Mouse (Mus musculus): Measurements from ENCODE around the gene Fmnl2. TPM values are rescaled to one million over a fixed set of nuclear protein-coding genes. Genes with fewer than 3 reads are reported as not detected.

Gene Fmnl2
- polyA plus RNA-seq, 1 experiment from 2014 or later: 11.7 TPM

DNA sequence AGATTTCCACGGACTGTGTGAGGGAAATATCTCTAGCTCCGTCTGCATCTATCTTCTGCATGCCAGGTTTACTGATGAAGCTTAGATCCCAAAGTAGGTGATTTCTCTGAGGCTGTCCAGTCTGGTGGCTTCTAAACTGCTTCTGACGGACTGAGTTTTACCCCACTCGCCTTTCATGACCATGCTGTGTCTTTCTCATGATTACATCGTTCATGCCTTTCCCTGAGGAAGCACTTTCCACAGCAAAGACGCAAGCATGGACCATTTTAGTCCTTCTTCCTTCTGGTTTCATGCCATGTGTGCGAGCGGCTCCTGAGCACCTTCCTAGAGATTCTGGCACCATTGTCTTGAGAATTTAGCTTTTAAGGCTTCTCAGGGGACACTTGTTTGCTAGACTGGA is 123.9 kb downstream of the Fmnl2 start:
- Histone ChIP-seq H3K27me3 (no peaks in the 10 kb centered on the region), H3K27ac (replicated peaks) (no peak overlapping the region), H3K36me3 (no peaks in the 10 kb centered on the region), H3K4me2 (replicated peaks) (no peak overlapping the region), H3K9me3 (no peaks in the 10 kb centered on the region), H3K4me1 (peaks cover 23% of the 10 kb centered on the region), H3K9ac (replicated peaks) (no peak overlapping the region), H3K4me3 (no peak overlapping the region)
- 91% methylated on average over 8 of the region's 8 CpGs for WGBS
- no peak for ATAC-seq (ENCODE audit: low FRiP score, low read depth)

DNA sequence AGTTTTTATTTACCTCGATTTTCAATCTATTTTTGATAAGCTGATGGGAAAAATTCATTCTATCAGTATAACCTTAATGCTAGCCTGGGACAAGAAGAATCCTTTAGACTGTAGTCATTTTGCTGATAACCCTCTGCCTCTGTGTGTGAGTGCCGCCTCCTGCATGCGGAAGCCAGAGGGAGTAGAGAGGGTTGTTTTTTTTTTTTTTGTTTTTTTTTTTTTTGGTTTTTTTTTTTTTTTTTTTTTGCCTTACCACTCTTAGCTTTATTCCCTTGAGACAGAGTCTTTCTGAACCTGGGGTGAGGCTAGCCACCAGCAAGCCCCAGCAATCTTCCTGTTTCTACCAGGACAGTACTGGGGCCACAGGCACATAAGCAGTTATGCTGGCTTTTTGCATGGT is 124.8 kb downstream of the Fmnl2 start:
- 83% methylated on average over 3 of the region's 3 CpGs for WGBS
- H3K36me3 ChIP-seq: no peaks in the 10 kb centered on the region
- ATAC-seq (ENCODE audit: low FRiP score, low read depth): no peak
- peaks cover 25% of the 10 kb centered on the region for H3K4me1 ChIP-seq
- H3K27ac ChIP-seq (replicated peaks): no peak overlapping the region
- H3K4me2 ChIP-seq (replicated peaks): no peak overlapping the region
- no peak overlapping the region for H3K4me3 ChIP-seq
- no peaks in the 10 kb centered on the region for H3K27me3 ChIP-seq
- no peak overlapping the region for H3K9ac ChIP-seq (replicated peaks)
- no peaks in the 10 kb centered on the region for H3K9me3 ChIP-seq

DNA sequence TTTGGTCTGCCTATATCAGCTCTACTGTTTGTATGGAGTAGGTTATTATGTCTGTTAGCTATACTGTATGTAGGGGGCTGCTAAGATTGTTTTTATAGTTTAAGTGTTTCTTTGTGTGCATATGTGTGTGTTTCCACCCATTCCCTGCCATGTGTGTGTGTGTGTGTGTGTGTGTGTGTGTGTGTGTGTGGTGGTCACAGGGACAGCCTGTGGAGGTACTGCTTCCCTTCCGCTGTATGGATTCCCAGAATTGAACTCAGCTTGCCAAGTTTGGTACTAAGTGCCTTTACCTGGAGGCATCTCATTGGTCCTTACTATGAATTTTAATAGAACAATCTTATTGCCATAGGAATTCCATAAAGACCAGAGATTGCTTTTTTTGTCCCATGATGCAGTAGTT is 126.9 kb downstream of the Fmnl2 start:
- Histone ChIP-seq H3K27me3 (no peaks in the 10 kb centered on the region), H3K9ac (replicated peaks) (no peak overlapping the region), H3K36me3 (no peaks in the 10 kb centered on the region), H3K4me1 (peaks cover 22% of the 10 kb centered on the region), H3K9me3 (no peaks in the 10 kb centered on the region), H3K4me3 (no peak overlapping the region), H3K4me2 (replicated peaks) (no peak overlapping the region), H3K27ac (replicated peaks) (no peak overlapping the region)
- WGBS: 100% methylated on average over 1 of the region's 1 CpGs
- ATAC-seq (ENCODE audit: low FRiP score, low read depth): no peak

DNA sequence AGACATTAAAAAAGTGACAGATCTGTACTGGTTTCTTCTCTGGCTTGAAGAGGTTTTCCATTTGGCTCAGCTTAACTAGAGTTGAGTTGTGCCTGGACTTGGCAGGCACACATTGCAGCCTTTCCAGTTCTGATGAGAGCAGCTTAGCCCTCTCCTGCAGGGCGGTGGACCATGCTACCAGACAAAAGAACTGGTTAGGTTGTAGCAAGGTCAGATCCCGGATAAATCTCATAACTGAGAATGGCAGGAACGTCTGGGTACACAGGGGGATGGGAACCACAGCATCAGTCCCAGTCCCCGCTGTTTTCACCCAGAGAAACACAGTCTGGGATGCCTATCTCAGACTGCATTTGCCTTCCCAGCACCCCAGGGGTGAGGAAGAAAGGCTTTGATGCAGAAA is 127.5 kb downstream of the Fmnl2 start:
- Histone ChIP-seq H3K9ac (replicated peaks) (no peak overlapping the region), H3K36me3 (no peaks in the 10 kb centered on the region), H3K9me3 (no peaks in the 10 kb centered on the region), H3K4me3 (no peak overlapping the region), H3K27ac (replicated peaks) (no peak overlapping the region; the same call in 1 of the 2 replicates), H3K27me3 (no peaks in the 10 kb centered on the region), H3K4me2 (replicated peaks) (no peak overlapping the region), H3K4me1 (peaks cover 21% of the 10 kb centered on the region)
- ATAC-seq (ENCODE audit: low FRiP score, low read depth): no peak
- WGBS: 29% methylated on average over 4 of the region's 4 CpGs

DNA sequence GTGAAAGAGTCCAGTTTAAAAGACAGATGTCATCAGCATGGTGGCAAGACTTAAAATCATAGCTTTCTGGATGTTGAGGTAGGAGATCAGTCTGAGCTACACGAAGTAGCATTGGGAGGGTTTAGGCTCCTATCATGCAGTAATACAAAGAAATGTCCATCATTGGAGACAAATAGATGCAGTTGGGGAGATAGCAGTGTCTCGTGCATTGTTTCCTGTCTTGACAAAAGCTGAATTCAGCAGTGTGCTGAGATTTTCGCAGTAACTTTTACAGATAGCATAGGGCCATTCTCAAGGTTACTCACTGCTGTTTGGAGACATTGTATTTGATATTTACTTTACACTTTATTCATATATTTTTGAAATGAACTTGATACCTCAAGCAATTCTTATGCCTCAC is 128.7 kb downstream of the Fmnl2 start:
- WGBS: 74% methylated on average over 3 of the region's 3 CpGs

DNA sequence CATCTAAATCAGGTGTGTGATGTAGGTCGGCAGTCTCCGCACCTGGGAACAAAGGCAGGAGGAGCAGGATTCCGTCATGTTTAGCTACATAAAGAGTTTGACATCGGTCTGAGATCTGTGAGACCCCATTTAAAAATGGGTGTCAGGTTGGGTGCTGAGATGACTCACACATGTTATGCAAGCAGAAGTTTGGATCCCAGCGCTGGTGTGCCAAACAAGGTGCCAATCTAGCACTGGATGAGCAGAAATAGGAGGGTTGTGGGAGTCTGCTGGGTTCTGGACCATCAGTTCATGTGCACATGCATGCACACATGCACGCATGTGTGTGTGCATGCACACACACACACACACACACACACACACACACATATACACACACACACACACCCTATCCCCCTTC is 129.4 kb downstream of the Fmnl2 start:
- Histone ChIP-seq H3K4me3 (no peak overlapping the region), H3K4me1 (peaks cover 21% of the 10 kb centered on the region), H3K9ac (replicated peaks) (no peak overlapping the region), H3K36me3 (no peaks in the 10 kb centered on the region), H3K27ac (replicated peaks) (no peak overlapping the region), H3K4me2 (replicated peaks) (no peak overlapping the region), H3K9me3 (no peaks in the 10 kb centered on the region), H3K27me3 (no peaks in the 10 kb centered on the region)
- no peak for ATAC-seq (ENCODE audit: low FRiP score, low read depth)
- WGBS: 95% methylated on average over 6 of the region's 6 CpGs

More for the DNA sequence above, 128.7 kb downstream of the Fmnl2 start:
- H3K27ac ChIP-seq (replicated peaks): no peak overlapping the region
- H3K9ac ChIP-seq (replicated peaks): no peak overlapping the region
- no peak overlapping the region for H3K4me3 ChIP-seq
- H3K9me3 ChIP-seq: no peaks in the 10 kb centered on the region
- H3K27me3 ChIP-seq: no peaks in the 10 kb centered on the region
- H3K4me1 ChIP-seq: peaks cover 21% of the 10 kb centered on the region
- no peak for ATAC-seq (ENCODE audit: low FRiP score, low read depth)
- H3K36me3 ChIP-seq: no peaks in the 10 kb centered on the region
- H3K4me2 ChIP-seq (replicated peaks): no peak overlapping the region

DNA sequence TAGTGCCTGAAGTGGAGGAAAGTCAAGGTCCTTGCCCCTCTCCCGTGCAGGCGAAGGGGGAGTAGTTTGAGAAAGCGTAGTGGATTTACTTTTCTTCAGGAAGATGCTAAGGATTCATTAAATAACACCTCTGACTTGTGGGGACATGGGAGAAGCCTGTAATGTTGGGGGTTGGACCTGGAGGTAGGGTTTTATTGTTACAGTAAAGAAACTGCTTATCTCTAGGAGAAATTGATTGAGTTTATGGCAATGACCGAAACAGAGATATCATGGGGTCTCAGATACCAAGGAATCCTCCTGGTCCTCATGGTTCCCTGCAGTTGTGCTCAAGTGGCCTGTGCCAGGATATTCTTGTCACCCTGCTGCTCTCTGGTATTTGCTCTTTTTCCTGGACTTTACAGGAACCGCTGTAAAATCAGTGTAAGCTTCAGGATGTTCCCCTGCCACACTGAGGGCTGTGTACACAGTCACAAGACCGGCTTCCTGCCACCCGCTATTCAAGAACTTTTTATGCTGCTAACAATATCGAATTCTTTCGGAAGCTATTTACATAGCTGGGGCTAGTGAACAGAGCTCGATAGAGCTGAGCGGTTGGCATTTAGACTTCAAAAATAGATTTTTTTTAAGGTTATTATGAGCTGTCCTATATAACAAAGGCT is 130.1 kb downstream of the Fmnl2 start:
- no peaks in the 10 kb centered on the region for H3K9me3 ChIP-seq
- peaks cover 21% of the 10 kb centered on the region for H3K4me1 ChIP-seq
- ATAC-seq (ENCODE audit: low FRiP score, low read depth): peak; percentile 23; the same call in 1 of the 2 replicates
- H3K4me2 ChIP-seq (replicated peaks): no peak overlapping the region
- no peaks in the 10 kb centered on the region for H3K27me3 ChIP-seq
- no peaks in the 10 kb centered on the region for H3K36me3 ChIP-seq
- WGBS: 61% methylated on average over 11 of the region's 11 CpGs
- no peak overlapping the region for H3K27ac ChIP-seq (replicated peaks)
- H3K9ac ChIP-seq (replicated peaks): no peak overlapping the region
- H3K4me3 ChIP-seq: no peak overlapping the region

DNA sequence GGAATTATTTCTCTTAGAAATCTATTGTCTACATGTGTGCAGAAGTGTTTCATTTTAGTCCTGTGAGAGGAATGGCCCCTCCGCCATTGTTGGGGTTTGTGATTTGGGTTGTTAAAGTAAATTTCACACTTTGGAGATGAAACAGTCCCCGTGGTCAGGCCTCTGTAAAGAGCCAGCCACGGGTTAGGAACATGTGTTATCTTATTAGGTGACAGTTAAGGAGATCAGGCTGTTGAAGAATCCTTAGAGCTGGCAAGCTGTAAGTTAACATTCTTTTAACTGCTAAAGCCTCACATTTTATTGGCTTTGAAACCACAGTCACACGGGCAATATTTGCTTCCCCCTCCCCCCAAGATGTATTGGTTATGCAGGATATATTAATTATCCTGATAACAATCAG is 131.7 kb downstream of the Fmnl2 start:
- Histone ChIP-seq H3K4me2 (replicated peaks) (no peak overlapping the region), H3K4me1 (peaks cover 21% of the 10 kb centered on the region), H3K9me3 (no peaks in the 10 kb centered on the region), H3K27ac (replicated peaks) (no peak overlapping the region), H3K4me3 (no peak overlapping the region), H3K9ac (replicated peaks) (no peak overlapping the region), H3K27me3 (no peaks in the 10 kb centered on the region), H3K36me3 (no peaks in the 10 kb centered on the region)
- WGBS: 72% methylated on average over 4 of the region's 4 CpGs
- ATAC-seq (ENCODE audit: low FRiP score, low read depth): no peak

DNA sequence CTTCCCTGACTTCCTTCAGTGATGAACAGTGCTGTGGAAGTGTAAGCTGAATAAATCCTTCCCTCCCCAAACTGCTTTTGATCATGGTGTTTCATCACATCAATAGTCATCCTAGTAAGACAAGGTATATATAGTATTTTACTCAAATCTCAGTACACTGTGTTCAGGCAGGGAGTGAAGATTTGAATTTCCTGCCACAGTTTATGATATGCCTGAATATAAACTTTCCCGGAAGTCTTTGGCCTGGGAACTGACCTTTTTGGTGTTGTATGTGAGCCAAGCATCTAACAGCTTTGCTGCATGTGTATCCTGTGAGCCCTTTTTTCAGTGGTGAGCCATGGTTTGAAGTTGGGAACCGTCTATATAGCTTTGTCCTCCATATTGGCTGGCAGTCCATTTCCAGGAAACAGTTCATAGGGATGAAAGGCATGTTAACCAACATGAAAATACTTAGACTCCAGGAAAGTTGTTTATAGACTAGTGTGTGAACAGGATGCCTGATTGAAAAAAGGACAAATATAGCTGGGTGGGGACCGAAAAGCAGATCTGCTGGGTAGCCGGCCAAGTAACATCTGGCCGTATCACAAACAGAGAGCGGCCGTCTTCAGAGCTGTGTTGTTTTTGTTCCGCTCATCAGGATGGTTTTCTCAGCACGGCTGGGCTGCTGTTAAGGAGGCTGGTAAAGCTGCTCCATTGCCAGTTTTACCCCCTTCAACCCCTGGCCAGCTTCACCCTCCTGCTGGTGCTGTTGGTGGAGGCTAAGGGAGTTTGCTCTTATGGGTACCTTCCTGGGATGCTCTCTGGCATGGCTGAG is 133.4 kb downstream of the Fmnl2 start:
- no peak for ATAC-seq (ENCODE audit: low FRiP score, low read depth)
- no peak overlapping the region for H3K4me3 ChIP-seq
- no peaks in the 10 kb centered on the region for H3K36me3 ChIP-seq
- H3K27ac ChIP-seq (replicated peaks): no peak overlapping the region
- WGBS: 68% methylated on average over 9 of the region's 9 CpGs
- no peaks in the 10 kb centered on the region for H3K27me3 ChIP-seq
- no peak overlapping the region for H3K4me2 ChIP-seq (replicated peaks)
- H3K9me3 ChIP-seq: no peaks in the 10 kb centered on the region
- H3K4me1 ChIP-seq: peaks cover 10% of the 10 kb centered on the region
- no peak overlapping the region for H3K9ac ChIP-seq (replicated peaks)

DNA sequence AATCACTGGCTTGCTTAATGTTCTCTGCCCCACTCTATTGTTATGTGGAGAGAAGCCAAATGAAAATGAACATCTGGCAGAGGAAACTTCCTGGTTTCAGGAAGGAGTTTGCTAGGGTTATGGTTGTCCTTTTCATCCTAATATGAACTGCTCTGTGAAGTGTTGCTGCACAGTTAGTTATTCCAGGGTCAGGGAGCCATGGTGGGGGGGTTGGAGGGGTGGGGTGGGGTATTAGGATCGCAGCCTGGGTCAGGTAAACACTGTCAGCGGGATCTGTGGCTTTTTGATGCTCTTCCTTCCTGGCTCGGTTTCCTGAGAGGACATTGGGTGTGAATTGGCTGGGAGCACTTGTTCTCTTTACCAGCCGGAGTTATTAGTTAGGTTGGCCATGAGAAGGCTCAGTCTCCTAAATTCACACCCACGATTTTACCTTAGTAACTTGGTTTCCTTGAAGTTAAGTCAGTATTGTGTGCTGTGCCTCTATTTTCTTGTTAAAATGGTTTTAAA is 134.1 kb downstream of the Fmnl2 start:
- Histone ChIP-seq H3K27ac (replicated peaks) (no peak overlapping the region), H3K4me2 (replicated peaks) (no peak overlapping the region), H3K9me3 (no peaks in the 10 kb centered on the region), H3K4me1 (peaks cover 10% of the 10 kb centered on the region), H3K4me3 (no peak overlapping the region), H3K9ac (replicated peaks) (no peak overlapping the region), H3K27me3 (no peaks in the 10 kb centered on the region), H3K36me3 (no peaks in the 10 kb centered on the region)
- ATAC-seq (ENCODE audit: low FRiP score, low read depth): no peak
- 83% methylated on average over 5 of the region's 5 CpGs for WGBS

DNA sequence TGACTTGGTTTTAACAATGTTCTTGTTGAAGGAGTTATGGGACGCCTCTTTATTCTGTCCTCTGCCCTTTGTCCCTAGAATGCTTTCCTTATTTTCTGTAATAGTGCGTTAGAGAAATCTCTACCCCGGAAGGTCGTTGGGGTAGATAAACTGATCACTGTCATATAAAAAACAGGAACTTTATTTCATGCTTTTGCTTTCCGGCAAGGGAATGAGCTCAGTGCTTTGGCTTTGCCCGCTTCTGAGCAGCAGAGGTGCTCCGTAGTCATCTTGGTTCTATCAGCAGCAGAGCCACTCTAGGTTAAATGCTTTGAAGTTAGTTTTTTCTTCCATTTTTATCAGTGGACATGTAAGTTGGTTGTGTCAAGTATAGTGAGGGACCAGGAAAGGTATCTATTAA is 135.6 kb downstream of the Fmnl2 start:
- Histone ChIP-seq H3K36me3 (no peaks in the 10 kb centered on the region), H3K27me3 (no peaks in the 10 kb centered on the region), H3K9me3 (no peaks in the 10 kb centered on the region), H3K4me1 (peaks cover 8% of the 10 kb centered on the region), H3K4me2 (replicated peaks) (no peak overlapping the region), H3K27ac (replicated peaks) (no peak overlapping the region), H3K9ac (replicated peaks) (no peak overlapping the region), H3K4me3 (no peak overlapping the region)
- no peak for ATAC-seq (ENCODE audit: low FRiP score, low read depth)
- WGBS: 86% methylated on average over 7 of the region's 7 CpGs

DNA sequence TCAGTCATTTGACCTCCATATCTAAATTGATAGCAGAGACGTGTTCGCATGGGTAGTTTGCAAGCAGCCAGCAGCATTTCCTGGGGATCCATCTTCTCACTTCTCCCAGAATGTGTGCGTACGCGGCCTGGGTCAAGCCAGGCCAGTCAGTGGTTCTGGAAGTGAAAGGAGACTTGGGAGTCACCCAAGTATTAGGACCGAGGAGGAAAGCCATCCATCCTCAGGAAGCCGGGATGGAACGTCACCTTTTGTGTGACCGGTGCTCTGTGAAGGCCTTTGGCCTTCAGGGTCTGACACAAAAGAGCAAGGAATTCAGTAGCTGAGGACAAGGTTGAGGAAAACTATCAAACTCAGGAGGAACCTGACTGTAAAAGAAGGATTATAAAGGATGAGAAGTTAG is 136.9 kb downstream of the Fmnl2 start:
- no peaks in the 10 kb centered on the region for H3K9me3 ChIP-seq
- no peak overlapping the region for H3K4me2 ChIP-seq (replicated peaks)
- no peaks in the 10 kb centered on the region for H3K27me3 ChIP-seq
- no peaks in the 10 kb centered on the region for H3K36me3 ChIP-seq
- H3K27ac ChIP-seq (replicated peaks): no peak overlapping the region
- 90% methylated on average over 9 of the region's 9 CpGs for WGBS
- no peak overlapping the region for H3K9ac ChIP-seq (replicated peaks)
- peaks cover 11% of the 10 kb centered on the region for H3K4me1 ChIP-seq
- no peak overlapping the region for H3K4me3 ChIP-seq
- no peak for ATAC-seq (ENCODE audit: low FRiP score, low read depth)

Measured in midbrain, embryonic 12.5 days (tissue).